Mouse (Mus musculus) forebrain, embryonic 10.5 days (tissue): ENCODE measurements around the gene Slc13a5. TPM values are rescaled to one million over a fixed set of nuclear protein-coding genes. Genes with fewer than 3 reads are reported as not detected.

Source experiments
- DNase-seq: peaks from one replicate; pipeline ENCODE4 v3.0.0-alpha.2; 2017; ENCODE audit warnings: low spot score; ENCODE audit errors: extremely low spot score
- H3K27ac ChIP-seq: fragments of 300-500 bp; sonication (generic); 2 replicates; pipeline ENCODE4 v1.5.1; 2016; ENCODE audit warnings: mild to moderate bottlenecking
- H3K27me3 ChIP-seq: fragments of 300-500 bp; sonication (generic); 2 replicates; pipeline ENCODE4 v1.6.1; 2016; ENCODE audit warnings: mild to moderate bottlenecking; ENCODE audit not compliant: poor library complexity, severe bottlenecking
- H3K36me3 ChIP-seq: fragments of 300-500 bp; sonication (generic); replicated peaks from 2 replicates; pipeline ENCODE4 v1.6.1; 2016; ENCODE audit warnings: mild to moderate bottlenecking, moderate library complexity
- H3K4me1 ChIP-seq: fragments of 300-500 bp; sonication (generic); 2 replicates; pipeline ENCODE4 v1.6.1; 2016
- H3K4me3 ChIP-seq: fragments of 300-500 bp; sonication (generic); 2 replicates; pipeline ENCODE4 v1.5.1; 2016; ENCODE audit warnings: mild to moderate bottlenecking, moderate library complexity
- H3K9me3 ChIP-seq: fragments of 300-500 bp; sonication (generic); 2 replicates; pipeline ENCODE4 v1.6.1; 2016; ENCODE audit warnings: mild to moderate bottlenecking, moderate library complexity
- WGBS: fragments of 180-500 bp; shearing (Covaris S2); methylation state at CpG from one replicate; pipeline ENCODE4 v1.1.7; 2016; 5-methylcytosine and 5-hydroxymethylcytosine counted together
- polyA plus RNA-seq: library from polyadenylated mRNA; unstranded; fragments of >200 nt; fragmentation: Nextera tagmentation; extraction: Ambion mirVana; gene quantifications from 2 replicates; pipeline ENCODE4 v1.2.1, GENCODE M21; 2016

Slc13a5 gene
- polyA plus RNA-seq, 1 experiment from 2014 or later, result not detected

GRCm38 (mm10) chr11:72285971-72286480 is 19.0 kb upstream of the Slc13a5 start:
- 75% methylated on average over 6 of the region's 6 CpGs for WGBS
- 0 out of 2 replicates have a peak, but pooled peaks cover 3% of the 10 kb centered on the region for H3K4me1 ChIP-seq

GRCm38 (mm10) chr11:72284532-72285182 is 17.6 kb upstream of the Slc13a5 start:
- no peaks in the 10 kb centered on the region for H3K27me3 ChIP-seq
- no peak for DNase-seq
- 86% methylated on average over 14 of the region's 14 CpGs for WGBS
- H3K4me1 ChIP-seq, result 0 out of 2 replicates have a peak, but pooled peaks cover 3% of the 10 kb centered on the region
- H3K27ac ChIP-seq, result no peak overlapping the region
- no peaks in the 10 kb centered on the region for H3K36me3 ChIP-seq
- H3K4me3 ChIP-seq, result no peak overlapping the region
- no peaks in the 10 kb centered on the region for H3K9me3 ChIP-seq

More at GRCm38 (mm10) chr11:72285971-72286480, 19.0 kb upstream of the Slc13a5 start:
- Histone ChIP-seq H3K9me3 (no peaks in the 10 kb centered on the region), H3K36me3 (no peaks in the 10 kb centered on the region), H3K4me3 (no peak overlapping the region), H3K27me3 (no peaks in the 10 kb centered on the region), H3K27ac (no peak overlapping the region)
- no peak for DNase-seq

- Histone ChIP-seq H3K36me3 (no peaks in the 10 kb centered on the region), H3K4me3 (no peak overlapping the region), H3K9me3 (no peaks in the 10 kb centered on the region), H3K27ac (no peak overlapping the region), H3K27me3 (no peaks in the 10 kb centered on the region), H3K4me1 (0 out of 2 replicates have a peak, but pooled peaks cover 3% of the 10 kb centered on the region)
- DNase-seq, result no peak
- 90% methylated on average over 16 of the region's 16 CpGs for WGBS
Measured at GRCm38 (mm10) chr11:72283486-72284224, 16.6 kb upstream of the Slc13a5 start.

- Histone ChIP-seq H3K9me3 (no peaks in the 10 kb centered on the region), H3K27me3 (no peaks in the 10 kb centered on the region), H3K27ac (no peak overlapping the region), H3K4me1 (0 out of 2 replicates have a peak, but pooled peaks cover 3% of the 10 kb centered on the region), H3K36me3 (no peaks in the 10 kb centered on the region), H3K4me3 (no peak overlapping the region)
- no peak for DNase-seq
- 71% methylated on average over 5 of the region's 5 CpGs for WGBS
Measured at GRCm38 (mm10) chr11:72281852-72282400, 14.9 kb upstream of the Slc13a5 start.

- H3K4me1 ChIP-seq, result 0 out of 2 replicates have a peak, but pooled peaks cover 3% of the 10 kb centered on the region
- 85% methylated on average over 5 of the region's 5 CpGs for WGBS
- H3K27me3 ChIP-seq, result no peaks in the 10 kb centered on the region
Measured at GRCm38 (mm10) chr11:72281143-72281851, 14.3 kb upstream of the Slc13a5 start.

GRCm38 (mm10) chr11:72273341-72273740 is 6.3 kb upstream of the Slc13a5 start:
- no peak for DNase-seq
- H3K9me3 ChIP-seq, result no peaks in the 10 kb centered on the region
- H3K27me3 ChIP-seq, result peaks cover 8% of the 10 kb centered on the region
- no peaks in the 10 kb centered on the region for H3K4me1 ChIP-seq
- H3K36me3 ChIP-seq, result no peaks in the 10 kb centered on the region
- WGBS, result 82% methylated on average over 3 of the region's 3 CpGs
- no peak overlapping the region for H3K4me3 ChIP-seq
- no peak overlapping the region for H3K27ac ChIP-seq

More at GRCm38 (mm10) chr11:72281143-72281851, 14.3 kb upstream of the Slc13a5 start:
- no peak for DNase-seq
- Histone ChIP-seq H3K9me3 (no peaks in the 10 kb centered on the region), H3K27ac (no peak overlapping the region), H3K4me3 (no peak overlapping the region), H3K36me3 (no peaks in the 10 kb centered on the region)

GRCm38 (mm10) chr11:72271761-72272160 is 4.7 kb upstream of the Slc13a5 start:
- peaks cover 9% of the 10 kb centered on the region for H3K4me1 ChIP-seq
- H3K9me3 ChIP-seq, result no peaks in the 10 kb centered on the region
- DNase-seq, result no peak
- no peaks in the 10 kb centered on the region for H3K36me3 ChIP-seq
- no peak overlapping the region for H3K27ac ChIP-seq
- H3K4me3 ChIP-seq, result no peak overlapping the region
- WGBS, result 73% methylated on average over 1 of the region's 1 CpGs
- H3K27me3 ChIP-seq, result peaks cover 24% of the 10 kb centered on the region

- Histone ChIP-seq H3K36me3 (no peaks in the 10 kb centered on the region), H3K27ac (0 out of 2 replicates have a peak overlapping the region, but pooled peaks have one; percentile 8), H3K27me3 (peaks cover 60% of the 10 kb centered on the region), H3K9me3 (no peaks in the 10 kb centered on the region), H3K4me3 (peak overlapping the region; percentile 59), H3K4me1 (peaks cover 27% of the 10 kb centered on the region)
- 2% methylated on average over 46 of the region's 46 CpGs for WGBS
- peak; percentile 64 for DNase-seq
Measured at GRCm38 (mm10) chr11:72266207-72266959, 639 bp downstream of the Slc13a5 start.

GRCm38 (mm10) chr11:72265483-72265882 is 1.5 kb downstream of the Slc13a5 start:
- Histone ChIP-seq H3K27me3 (peaks cover 60% of the 10 kb centered on the region), H3K4me3 (peak overlapping the region; percentile 18), H3K27ac (no peak overlapping the region), H3K36me3 (no peaks in the 10 kb centered on the region), H3K9me3 (no peaks in the 10 kb centered on the region), H3K4me1 (peaks cover 27% of the 10 kb centered on the region)
- DNase-seq, result peak; percentile 20
- WGBS, result 4% methylated on average over 11 of the region's 11 CpGs

GRCm38 (mm10) chr11:72256441-72256840 is 10.6 kb downstream of the Slc13a5 start:
- 0 out of 2 replicates have a peak, but pooled peaks cover 4% of the 10 kb centered on the region for H3K4me1 ChIP-seq
- no peaks in the 10 kb centered on the region for H3K9me3 ChIP-seq
- 79% methylated on average over 2 of the region's 2 CpGs for WGBS
- no peaks in the 10 kb centered on the region for H3K36me3 ChIP-seq
- DNase-seq, result no peak
- no peak overlapping the region for H3K4me3 ChIP-seq
- H3K27ac ChIP-seq, result no peak overlapping the region
- H3K27me3 ChIP-seq, result no peaks in the 10 kb centered on the region

- H3K4me3 ChIP-seq, result no peak overlapping the region
- no peaks in the 10 kb centered on the region for H3K36me3 ChIP-seq
- no peak overlapping the region for H3K27ac ChIP-seq
- WGBS, result 93% methylated on average over 4 of the region's 4 CpGs
- no peak for DNase-seq
- no peaks in the 10 kb centered on the region for H3K27me3 ChIP-seq
- H3K4me1 ChIP-seq, result 0 out of 2 replicates have a peak, but pooled peaks cover 4% of the 10 kb centered on the region
- no peaks in the 10 kb centered on the region for H3K9me3 ChIP-seq
Measured at GRCm38 (mm10) chr11:72255629-72256028, 11.4 kb downstream of the Slc13a5 start.
